Mouse (Mus musculus) right cerebral cortex, postnatal 25 days (tissue): ENCODE measurements around the gene Kyat1.

ENCODE experiments used
- DNase-seq: peaks from one replicate; pipeline ENCODE4 v3.0.0; 2022

The Kyat1 gene

GRCm38 (mm10) chr2:30205629-30206357, at the start of gene Kyat1:
Gene Kyat1, minus strand, starts transcription at chr2:30205847.
- peak; percentile 89 for DNase-seq

DNA sequence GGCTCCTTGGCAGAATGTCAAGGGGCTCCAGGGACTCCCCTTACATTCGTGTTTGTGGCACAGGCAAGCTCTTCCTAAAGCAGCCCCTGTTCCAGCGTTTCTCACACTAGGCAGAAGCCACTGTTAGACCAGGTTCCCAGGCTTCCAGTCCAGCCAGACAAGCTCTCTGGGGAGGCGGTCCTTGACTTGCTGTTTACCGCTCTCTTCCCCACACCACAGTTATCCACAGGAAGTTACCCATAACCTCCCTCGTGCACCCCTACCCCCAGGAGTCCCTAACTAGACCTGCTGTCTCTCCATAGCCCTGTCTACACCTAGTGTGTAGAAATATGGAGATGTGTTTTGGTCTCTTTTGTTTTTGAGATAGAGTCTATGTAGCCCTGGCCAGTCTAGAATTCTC, 48.2 kb upstream of the Kyat1 start:
- no peak for DNase-seq

DNA sequence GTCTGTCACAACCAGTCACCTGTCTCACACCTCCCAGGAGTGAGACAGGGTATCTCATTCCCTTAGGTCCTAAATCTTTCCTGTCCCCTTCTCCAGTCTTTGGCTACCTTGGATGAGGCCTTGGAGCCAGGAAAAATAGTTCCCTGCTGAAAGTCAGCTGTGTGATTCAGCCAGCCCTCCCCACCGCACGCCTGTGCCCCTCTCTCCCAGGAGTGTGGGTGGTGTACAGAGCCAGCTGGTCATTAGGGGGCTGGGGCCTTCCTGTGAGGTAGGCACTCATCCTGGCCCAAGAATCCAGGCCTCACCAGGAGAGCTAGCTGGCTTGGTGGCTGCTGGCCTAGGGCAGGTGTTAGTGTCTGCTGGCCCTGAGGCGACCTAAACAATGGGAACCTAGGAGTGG, 46.9 kb upstream of the Kyat1 start:
- no peak for DNase-seq

- DNase-seq: no peak
Observed at GRCm38 (mm10) chr2:30251417-30252104, 45.9 kb upstream of the Kyat1 start.

DNA sequence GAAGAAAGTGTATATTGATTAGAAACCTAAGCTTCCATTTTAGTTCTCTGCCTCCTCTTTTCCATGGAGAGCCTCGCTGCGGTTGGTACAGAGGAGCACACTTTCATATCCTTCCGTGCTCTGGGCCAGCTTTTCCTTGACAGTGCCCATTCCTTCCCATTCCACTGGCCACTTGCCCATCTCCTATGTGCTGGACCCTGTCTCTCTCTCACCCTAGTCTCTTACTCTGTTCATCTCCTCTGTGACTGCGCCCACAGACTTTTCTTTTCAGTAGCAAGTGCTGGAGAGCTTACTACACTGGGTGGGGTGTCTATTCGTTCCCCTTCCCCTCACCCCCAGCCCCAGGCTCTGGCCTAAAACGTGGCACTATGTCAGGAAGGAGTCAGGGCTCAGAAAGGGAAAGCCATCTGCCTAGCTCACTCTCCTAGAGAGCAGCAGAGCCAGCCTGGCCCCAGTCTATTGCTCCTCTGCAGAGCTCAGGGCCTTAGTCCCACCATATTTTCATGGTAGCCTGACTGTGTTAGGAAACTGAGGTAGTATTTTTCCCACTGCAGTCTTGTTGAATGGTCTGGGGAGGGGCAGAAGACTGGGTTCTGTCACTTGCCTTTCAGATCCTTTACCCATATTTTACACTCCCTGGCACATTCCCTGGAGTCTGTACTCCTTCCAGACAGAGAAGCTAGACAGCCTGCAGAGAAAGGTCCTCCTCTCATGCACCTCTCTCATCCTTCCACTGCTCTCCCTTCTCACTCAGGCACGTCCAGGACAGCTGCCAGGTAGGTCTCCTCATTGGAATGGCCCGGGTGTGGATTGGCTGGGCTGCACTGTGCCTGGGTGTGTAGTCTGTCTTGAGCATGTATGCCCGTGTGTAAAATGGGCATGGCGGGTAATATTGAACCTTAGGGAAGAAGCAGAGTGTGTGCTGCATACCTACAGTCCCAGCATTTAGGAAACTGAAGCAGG, 44.8 kb upstream of the Kyat1 start:
- DNase-seq: no peak

GRCm38 (mm10) chr2:30249182-30249581, 43.5 kb upstream of the Kyat1 start:
- DNase-seq: no peak

DNA sequence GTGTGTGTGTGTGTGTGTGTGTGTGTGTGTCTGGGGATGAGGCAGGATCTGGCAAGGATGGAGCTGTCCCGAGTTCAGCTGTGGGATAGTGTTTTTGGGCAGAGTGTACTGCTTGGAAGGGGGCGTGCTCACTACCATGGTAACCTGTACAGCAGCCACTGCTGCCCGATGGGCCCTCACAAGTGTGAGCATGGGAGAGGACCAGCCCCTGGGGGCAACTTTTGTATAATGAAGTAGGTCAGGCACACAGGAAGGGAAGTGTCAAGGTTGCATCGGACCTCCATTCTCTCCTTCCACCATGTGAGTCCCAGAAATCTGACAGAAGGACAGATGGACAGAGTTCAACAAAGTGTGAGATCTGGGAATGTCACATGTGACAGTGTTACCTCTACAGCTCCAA, 42.0 kb upstream of the Kyat1 start:
- no peak for DNase-seq

GRCm38 (mm10) chr2:30247036-30247435, 41.4 kb upstream of the Kyat1 start:
- DNase-seq: no peak

DNA sequence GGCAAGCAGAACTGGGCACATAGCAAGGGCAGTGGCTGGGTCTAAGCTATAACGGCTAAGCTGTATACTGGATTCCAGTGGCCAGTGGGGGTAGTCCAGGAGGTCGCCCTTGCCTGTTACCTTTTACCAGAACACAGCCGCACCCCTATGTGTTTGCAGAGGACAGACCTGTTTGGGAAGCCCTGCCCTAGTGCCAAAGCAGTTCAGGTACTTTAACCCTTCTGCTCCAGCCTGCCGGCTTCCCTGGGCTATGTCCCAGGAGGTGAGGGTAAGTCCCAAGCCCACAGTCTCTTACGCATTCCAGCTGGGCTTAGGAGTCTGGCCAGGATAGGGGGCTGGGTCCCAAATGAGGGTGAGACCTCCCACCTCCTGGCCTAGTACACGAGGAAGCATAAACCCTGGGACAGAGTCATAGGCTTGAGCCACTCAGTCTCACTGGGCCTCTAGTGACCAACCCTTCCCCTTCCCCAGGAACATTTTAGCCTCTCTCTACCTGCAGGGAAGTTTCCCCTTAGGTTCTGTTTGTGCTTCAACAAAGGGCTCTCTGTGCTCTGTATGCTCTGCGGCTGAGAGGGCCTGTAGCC, 39.0 kb upstream of the Kyat1 start:
- no peak for DNase-seq

GRCm38 (mm10) chr2:30243391-30243790, 37.7 kb upstream of the Kyat1 start:
- no peak for DNase-seq

DNA sequence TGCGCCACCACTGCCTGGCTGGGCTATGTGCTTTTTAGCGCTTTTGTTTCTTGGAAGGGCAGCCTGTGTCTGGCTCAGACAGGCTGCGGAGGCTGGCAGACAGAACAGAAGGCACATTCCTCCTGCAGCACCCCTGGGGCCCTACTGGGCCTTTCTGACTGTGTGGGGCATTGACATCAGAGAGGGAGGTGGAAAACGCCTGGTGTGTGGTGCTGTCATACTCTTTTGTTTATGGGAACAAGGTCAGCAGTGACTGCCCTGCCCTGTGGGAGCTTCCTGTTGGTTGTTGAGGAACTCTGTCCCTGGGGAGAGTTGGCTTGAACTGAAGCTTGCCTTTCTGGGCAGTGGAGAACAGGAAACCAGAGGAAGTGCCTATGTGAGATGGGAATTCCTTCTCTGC, 36.9 kb upstream of the Kyat1 start:
- DNase-seq: no peak

DNA sequence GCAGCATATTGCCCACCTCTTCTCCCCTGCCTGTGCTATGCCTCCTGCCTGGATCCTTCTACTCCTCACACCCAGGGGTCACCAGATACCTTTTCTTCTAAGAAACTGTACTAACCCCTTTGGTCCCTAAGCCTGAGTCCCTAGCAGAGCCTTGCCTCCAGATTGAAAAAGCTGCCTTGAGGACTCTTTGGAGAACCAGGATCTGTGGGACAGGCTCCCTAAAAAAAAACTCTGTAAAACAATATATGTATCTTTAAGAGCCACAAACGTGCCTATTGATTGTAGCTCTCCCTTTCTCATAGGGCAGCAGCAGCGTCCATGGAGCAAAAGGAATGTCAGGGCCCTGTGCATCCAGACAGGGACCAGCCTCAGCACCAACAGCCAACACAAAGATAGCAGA, 34.6 kb upstream of the Kyat1 start, which contains the start of gene Gm28035:
Gene Gm28035 (plus strand): TSS at position 301 of the 400 bp plus-strand sequence.
- no peak for DNase-seq

- DNase-seq: no peak
Observed at GRCm38 (mm10) chr2:30239777-30240176, 34.1 kb upstream of the Kyat1 start.

DNA sequence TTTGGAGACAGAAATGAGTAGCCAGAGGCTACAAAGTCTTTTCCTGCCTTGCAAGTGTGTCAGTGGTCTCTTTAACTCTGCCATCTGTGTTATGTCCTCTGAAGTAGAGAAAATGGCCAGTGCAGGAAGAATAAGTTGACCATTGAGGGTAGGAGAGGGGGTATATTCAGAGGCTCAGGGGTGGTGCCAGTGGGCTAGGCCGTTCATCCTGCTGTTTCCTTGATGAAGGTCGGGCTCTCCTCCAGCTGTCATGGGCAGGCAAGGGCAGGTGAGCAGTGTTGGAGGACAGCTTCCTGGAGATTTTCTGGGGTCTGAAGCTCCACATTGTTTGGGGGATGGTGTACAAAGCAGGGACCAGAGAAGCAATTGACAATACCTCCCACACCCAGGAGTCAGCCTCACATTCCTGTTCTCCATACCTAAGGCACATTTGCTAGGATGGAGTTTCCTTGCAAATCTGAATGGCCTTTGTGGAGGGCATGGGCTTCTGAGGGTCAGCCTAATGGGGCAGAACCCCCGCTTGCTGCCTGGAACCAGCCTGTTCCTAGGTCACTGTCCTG, 33.3 kb upstream of the Kyat1 start:
- no peak for DNase-seq

GRCm38 (mm10) chr2:30237881-30238280, 32.2 kb upstream of the Kyat1 start:
- peak; percentile 70 for DNase-seq

- DNase-seq: peak; percentile 100
Observed at GRCm38 (mm10) chr2:30237199-30237880, 31.7 kb upstream of the Kyat1 start, which contains the start of gene Lrrc8a. Gene Lrrc8a, plus strand, starts transcription at chr2:30237715.

DNA sequence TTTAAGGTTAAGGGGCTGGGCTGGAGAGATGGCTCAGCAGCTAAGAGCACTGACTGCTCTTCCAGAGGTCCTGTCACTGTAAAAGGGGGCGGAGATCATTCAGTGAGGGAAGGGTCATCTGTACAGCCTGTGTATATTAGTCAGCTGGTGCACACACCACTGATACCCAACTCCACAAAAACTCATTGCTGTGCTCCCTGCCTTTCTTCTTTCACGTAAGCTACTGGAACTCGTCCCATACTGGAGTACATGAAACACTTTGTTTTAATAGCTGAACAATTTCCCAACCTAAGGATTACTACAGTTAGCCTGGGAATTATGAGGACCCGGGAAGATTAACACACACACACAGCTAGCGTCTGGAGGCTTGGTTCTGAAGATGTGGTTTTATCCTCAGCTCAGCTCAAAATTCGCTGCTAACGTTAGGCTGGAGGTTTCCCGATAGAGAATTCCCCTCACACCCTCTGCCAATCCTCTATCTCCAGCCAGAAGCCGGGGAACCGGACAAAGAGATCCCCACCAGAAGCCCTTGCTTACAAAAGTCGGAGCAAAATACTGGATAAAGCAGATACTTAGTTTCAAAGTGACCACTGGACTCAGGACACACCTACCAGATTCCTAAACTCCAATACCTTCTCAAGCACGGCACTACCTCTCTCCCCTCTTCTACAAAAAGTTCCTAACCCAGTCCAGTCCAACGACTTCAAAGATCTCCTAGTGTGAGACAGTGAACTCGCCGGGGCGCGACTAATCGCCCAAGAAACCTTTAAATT, 31.0 kb upstream of the Kyat1 start:
- DNase-seq: no peak

DNA sequence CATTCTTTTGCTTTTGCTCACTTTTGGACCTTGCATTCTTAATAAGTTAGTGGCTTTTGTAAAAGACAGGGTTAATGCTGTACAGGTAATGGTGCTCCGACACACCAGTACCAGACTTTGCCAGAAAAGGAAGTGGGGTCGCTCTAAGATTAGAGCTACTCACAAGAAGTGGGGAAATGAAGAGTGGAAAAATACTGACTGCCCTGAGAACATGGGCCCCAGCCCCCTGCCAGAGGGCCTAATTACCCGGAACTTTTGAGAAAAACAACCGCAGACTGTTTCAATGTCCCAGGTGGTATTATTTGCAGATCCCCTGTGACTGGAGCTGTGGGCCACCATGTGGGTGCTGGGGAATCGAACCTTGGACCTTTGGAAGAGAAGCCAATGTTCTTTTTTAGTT, 29.9 kb upstream of the Kyat1 start:
- DNase-seq: no peak

DNA sequence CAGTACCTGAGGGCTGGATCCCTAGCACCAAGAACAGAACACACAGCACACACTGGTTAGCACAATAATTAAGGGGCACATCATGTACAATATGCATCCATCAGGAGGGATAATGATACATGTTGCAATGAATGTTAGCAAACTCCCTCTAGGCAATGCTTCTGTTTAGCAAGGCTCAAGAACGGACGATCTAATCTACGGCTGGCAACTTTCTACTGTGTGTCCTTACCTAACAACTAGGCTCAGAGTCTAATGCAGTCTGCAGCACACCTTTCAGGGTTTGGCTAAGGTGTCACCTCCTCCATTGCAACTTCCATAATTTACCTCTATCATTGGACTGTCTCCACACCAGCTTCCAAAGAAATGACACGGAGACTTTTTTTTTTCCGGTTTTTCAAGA, 10.6 kb upstream of the Kyat1 start:
- DNase-seq: no peak

GRCm38 (mm10) chr2:30215493-30215892, 9.8 kb upstream of the Kyat1 start:
- no peak for DNase-seq

DNA sequence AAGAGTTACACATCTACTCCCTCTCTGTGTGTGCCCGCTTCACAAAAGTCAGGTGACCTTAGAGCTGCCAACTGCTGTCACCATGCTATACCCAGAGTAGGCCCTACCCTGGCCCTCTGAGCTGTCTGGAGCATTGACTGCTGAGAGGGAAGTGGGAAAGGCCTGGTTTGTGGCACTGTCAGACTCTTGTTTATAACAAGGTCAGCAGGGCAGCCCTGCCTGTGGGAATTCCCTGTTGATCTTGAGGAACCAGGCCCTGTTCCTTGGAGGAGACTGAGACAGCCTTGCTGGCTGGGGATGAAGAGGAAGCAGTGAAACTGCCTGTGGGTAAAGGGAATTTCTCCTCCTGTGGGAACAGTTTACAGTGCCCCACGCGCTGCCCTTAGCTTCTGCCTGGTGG, 9.1 kb upstream of the Kyat1 start:
- DNase-seq: no peak
